Mouse (Mus musculus) embryonic fibroblast, embryonic 13.5 days (primary cell): ENCODE measurements at regions not wholly inside any gene's neighbourhood (a gene's known extent, or its start where the extent isn't known, plus 50 kb on each side); places are given as distances from the start of the nearest gene placed in this dataset.

Source experiments
- H3K27ac ChIP-seq: 2 replicates; pipeline ENCODE4 v1.5.1; 2012; ENCODE audit warnings: low read length, control low read depth, inconsistent platforms; ENCODE audit not compliant: insufficient read depth
- H3K4me1 ChIP-seq: 2 replicates; pipeline ENCODE4 v1.6.1; 2011; ENCODE audit warnings: low read length; ENCODE audit not compliant: control insufficient read depth, insufficient read depth
- H3K4me3 ChIP-seq: 2 replicates; pipeline ENCODE4 v1.5.1; 2011; ENCODE audit warnings: mild to moderate bottlenecking, control low read depth, low read length; ENCODE audit not compliant: insufficient read depth
- CTCF ChIP-seq: IDR thresholded peaks from 2 replicates; pipeline ENCODE4 v1.5.1; 2011; ENCODE audit warnings: mild to moderate bottlenecking, control low read depth, low read length, moderate library complexity, borderline replicate concordance; ENCODE audit not compliant: insufficient read depth
- POLR2A ChIP-seq: IDR thresholded peaks from 2 replicates; pipeline ENCODE4 v1.6.1; 2011; ENCODE audit warnings: low read depth, mild to moderate bottlenecking, control low read depth, low read length, moderate library complexity

- Histone ChIP-seq H3K4me1 (no peaks in the 10 kb centered on the region), H3K4me3 (no peak overlapping the region), H3K27ac (no peak overlapping the region)
- TF ChIP-seq CTCF (no peak), POLR2A (no peak)
Measured at GRCm38 (mm10) chr9:94618079-94618786, 51.5 kb upstream of the Slc9a9 start.
